Mouse (Mus musculus) heart, embryonic 12.5 days (tissue): ENCODE measurements around the gene Tet3. TPM values are rescaled to one million over a fixed set of nuclear protein-coding genes. Genes with fewer than 3 reads are reported as not detected.
"Not testable (repeated sequence)": the region's sequence is repeated elsewhere in the genome, so short reads cannot be mapped to it uniquely, and the experiment has no call there.

Experiments
- ATAC-seq: fragments of 200-750 bp; cut with Nextera tagmentation; 2 replicates; pipeline ENCODE4 v1.8.0; 2017; ENCODE audit warnings: moderate TSS enrichment, moderate library complexity; ENCODE audit not compliant: insufficient number of reproducible peaks, low FRiP score
- H3K27ac ChIP-seq: fragments of 300-500 bp; sonication (generic); 2 replicates; pipeline ENCODE4 v1.5.1; 2016; ENCODE audit warnings: mild to moderate bottlenecking, moderate library complexity; ENCODE audit not compliant: poor library complexity, severe bottlenecking
- H3K27me3 ChIP-seq: fragments of 300-500 bp; sonication (generic); replicated peaks from 2 replicates; pipeline ENCODE4 v1.6.1; 2016; ENCODE audit warnings: mild to moderate bottlenecking, moderate library complexity
- H3K36me3 ChIP-seq: fragments of 300-500 bp; sonication (generic); 2 replicates; pipeline ENCODE4 v1.6.1; 2016; ENCODE audit warnings: mild to moderate bottlenecking, moderate library complexity
- H3K4me1 ChIP-seq: fragments of 300-500 bp; sonication (generic); replicated peaks from 2 replicates; pipeline ENCODE4 v1.6.1; 2016; ENCODE audit warnings: mild to moderate bottlenecking
- H3K4me2 ChIP-seq: fragments of 300-500 bp; sonication (generic); 2 replicates; pipeline ENCODE4 v1.6.1; 2016; ENCODE audit warnings: mild to moderate bottlenecking, moderate library complexity
- H3K4me3 ChIP-seq: fragments of 300-500 bp; sonication (generic); 2 replicates; pipeline ENCODE4 v1.5.1; 2016; ENCODE audit warnings: mild to moderate bottlenecking
- H3K9ac ChIP-seq: fragments of 300-500 bp; sonication (generic); 2 replicates; pipeline ENCODE4 v1.6.1; 2016; ENCODE audit warnings: mild to moderate bottlenecking, moderate library complexity
- H3K9me3 ChIP-seq: fragments of 300-500 bp; sonication (generic); replicated peaks from 2 replicates; pipeline ENCODE4 v1.6.1; 2016; ENCODE audit warnings: mild to moderate bottlenecking, moderate library complexity
- whole genome bisulfite sequencing: fragments of 180-500 bp; shearing (Covaris S2); methylation state at CpG from one replicate; pipeline ENCODE4 v1.1.7; 2016; 5-methylcytosine and 5-hydroxymethylcytosine counted together
- polyA plus RNA-seq: library from polyadenylated mRNA; unstranded; fragments of >200 nt; fragmentation: Nextera tagmentation; extraction: Ambion mirVana; gene quantifications from 2 replicates; pipeline ENCODE4 v1.2.1, GENCODE M21; 2016

Gene Tet3
- polyA plus RNA-seq, 1 experiment from 2014 or later: 31.3 TPM

DNA sequence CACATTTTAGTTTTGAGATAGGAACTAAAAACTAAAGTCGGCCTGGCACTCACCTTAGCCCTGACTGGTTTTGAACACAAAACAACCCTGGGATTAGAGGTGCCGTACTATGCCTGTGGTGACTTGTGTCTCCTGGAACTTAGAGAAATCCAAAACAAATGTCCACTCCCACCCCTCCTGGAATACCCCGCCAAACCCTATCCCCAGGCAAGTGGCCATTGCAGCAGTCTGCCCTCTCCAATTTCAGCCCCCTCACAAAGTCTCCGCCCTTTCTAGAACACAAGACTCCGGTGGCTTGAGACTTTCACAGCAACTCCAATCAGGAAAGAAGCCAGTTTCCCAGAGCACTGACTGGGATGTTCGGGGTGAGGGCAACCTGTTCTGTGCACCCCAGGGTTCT lies 110.0 kb downstream of the Tet3 start, which contains the start of gene Bola3:
Gene Bola3 (plus strand): TSS at position 275 of the 400 bp plus-strand sequence.
- no peaks in the 10 kb centered on the region for H3K27me3 ChIP-seq
- peaks cover 25% of the 10 kb centered on the region for H3K4me1 ChIP-seq
- H3K9ac ChIP-seq: peak within 1 kb of the TSS; percentile 96
- no peaks in the 10 kb centered on the region for H3K9me3 ChIP-seq
- 32% methylated on average over 6 of the region's 6 CpGs for WGBS
- H3K27ac ChIP-seq: peak within 1 kb of the TSS; percentile 65
- no peak for ATAC-seq
- H3K4me3 ChIP-seq: peak within 1 kb of the TSS; percentile 97
- H3K36me3 ChIP-seq: peaks cover 36% of the 10 kb centered on the region
- peak within 1 kb of the TSS; percentile 89 for H3K4me2 ChIP-seq

DNA sequence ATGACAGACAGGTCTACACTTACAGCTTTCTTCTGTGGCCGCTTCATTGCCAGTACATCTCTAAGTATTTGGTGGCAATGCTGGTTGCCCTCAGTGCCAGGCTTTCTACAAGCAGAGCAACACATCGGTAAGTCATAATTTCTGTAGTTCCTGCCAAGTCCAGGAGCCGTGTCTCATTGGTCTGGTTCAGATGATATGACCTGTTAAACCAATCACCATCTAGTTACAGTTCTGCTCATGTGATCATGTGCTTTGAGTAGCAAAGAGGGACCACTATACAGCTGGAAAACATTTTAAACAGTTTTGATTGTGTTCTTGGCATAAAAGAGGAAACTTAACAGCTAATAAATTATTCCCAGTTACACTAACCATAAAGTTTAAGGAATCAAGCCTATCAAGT lies 111.0 kb downstream of the Tet3 start:
- 92% methylated on average over 3 of the region's 3 CpGs for WGBS
- ATAC-seq: no peak

DNA sequence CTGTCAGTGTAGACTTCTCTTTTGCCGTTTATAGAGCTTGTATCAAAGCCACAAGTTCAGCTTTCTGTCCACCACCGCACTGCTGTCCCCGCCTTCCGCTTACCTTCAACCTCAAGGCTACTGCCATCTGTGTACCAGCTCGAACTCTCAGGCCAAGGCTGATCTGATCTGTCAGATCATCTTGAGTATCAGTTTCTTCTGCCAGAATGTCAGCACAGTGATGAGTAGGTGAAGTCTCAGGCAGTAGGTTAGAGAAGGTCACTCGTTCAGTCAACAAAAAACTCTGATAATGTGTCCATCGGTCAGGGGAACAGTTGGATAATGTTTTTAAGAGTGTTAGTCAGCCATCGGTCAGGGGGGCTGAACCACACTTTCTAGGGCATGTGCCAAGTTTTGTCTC lies 113.6 kb downstream of the Tet3 start:
- not testable (repeated sequence) for H3K4me2 ChIP-seq, H3K9me3 ChIP-seq

More for the DNA sequence above, 111.0 kb downstream of the Tet3 start:
- H3K36me3 ChIP-seq: peaks cover 31% of the 10 kb centered on the region
- H3K9me3 ChIP-seq: no peaks in the 10 kb centered on the region
- no peak overlapping the region for H3K9ac ChIP-seq
- H3K4me1 ChIP-seq: peaks cover 25% of the 10 kb centered on the region
- no peak overlapping the region for H3K27ac ChIP-seq
- no peak overlapping the region for H3K4me3 ChIP-seq
- H3K4me2 ChIP-seq: no peak overlapping the region
- H3K27me3 ChIP-seq: no peaks in the 10 kb centered on the region

DNA sequence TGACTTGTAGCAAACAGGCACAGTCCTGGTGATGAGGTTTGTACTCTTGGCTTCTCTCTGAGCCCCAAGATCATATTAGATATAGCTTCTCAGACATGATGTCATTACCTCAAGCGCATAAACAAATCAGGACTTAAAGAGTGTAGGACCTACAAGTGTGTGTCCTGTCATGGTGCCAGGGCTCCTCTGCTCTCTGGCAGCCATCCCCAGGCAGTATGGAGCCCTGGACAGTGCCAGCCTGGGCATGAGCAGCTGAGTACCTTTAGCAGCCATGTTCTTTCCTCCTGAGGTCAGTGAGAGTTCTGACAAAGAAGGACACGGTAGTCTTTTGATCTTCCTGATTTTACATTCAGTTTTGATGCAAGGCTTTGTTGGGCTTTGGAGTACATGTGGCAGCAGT lies 115.9 kb downstream of the Tet3 start:
- no peak overlapping the region for H3K4me2 ChIP-seq
- H3K27ac ChIP-seq: no peak overlapping the region
- no peak for ATAC-seq
- H3K4me3 ChIP-seq: no peak overlapping the region
- H3K4me1 ChIP-seq: no peaks in the 10 kb centered on the region
- WGBS: 91% methylated on average over 2 of the region's 2 CpGs
- H3K9ac ChIP-seq: no peak overlapping the region
- peaks cover 57% of the 10 kb centered on the region for H3K36me3 ChIP-seq
- H3K27me3 ChIP-seq: no peaks in the 10 kb centered on the region
- no peaks in the 10 kb centered on the region for H3K9me3 ChIP-seq

More for the DNA sequence above, 113.6 kb downstream of the Tet3 start:
- not testable (repeated sequence) for H3K9ac ChIP-seq, H3K27ac ChIP-seq, H3K27me3 ChIP-seq, H3K4me1 ChIP-seq, ATAC-seq, H3K4me3 ChIP-seq
- WGBS: 89% methylated on average over 8 of the region's 8 CpGs
- peaks cover 39% of the 10 kb centered on the region for H3K36me3 ChIP-seq

DNA sequence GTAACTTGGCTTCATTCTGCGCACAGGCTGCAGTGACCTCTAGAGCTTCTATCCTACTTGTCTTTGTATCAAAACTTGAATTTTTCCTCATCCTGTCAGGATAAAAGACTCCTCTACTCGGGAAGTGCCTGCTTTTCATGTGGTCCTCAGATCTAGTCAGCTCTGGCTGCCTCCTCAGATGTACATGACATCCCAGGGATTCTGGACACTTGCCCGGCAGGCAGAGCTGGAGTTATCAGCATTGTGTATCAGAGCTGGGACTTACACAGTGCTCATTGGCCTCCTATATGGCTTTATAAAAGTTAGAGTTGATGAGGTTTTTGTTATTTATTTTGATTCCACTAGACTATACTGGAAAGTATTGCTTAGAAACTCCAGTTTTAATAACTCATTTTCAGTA lies 117.5 kb downstream of the Tet3 start:
- Histone ChIP-seq H3K9ac (no peak overlapping the region), H3K4me3 (no peak overlapping the region), H3K36me3 (peaks cover 54% of the 10 kb centered on the region), H3K27ac (no peak overlapping the region), H3K27me3 (no peaks in the 10 kb centered on the region), H3K9me3 (no peaks in the 10 kb centered on the region), H3K4me1 (no peaks in the 10 kb centered on the region), H3K4me2 (no peak overlapping the region)
- ATAC-seq: no peak
- 69% methylated on average over 3 of the region's 3 CpGs for WGBS

DNA sequence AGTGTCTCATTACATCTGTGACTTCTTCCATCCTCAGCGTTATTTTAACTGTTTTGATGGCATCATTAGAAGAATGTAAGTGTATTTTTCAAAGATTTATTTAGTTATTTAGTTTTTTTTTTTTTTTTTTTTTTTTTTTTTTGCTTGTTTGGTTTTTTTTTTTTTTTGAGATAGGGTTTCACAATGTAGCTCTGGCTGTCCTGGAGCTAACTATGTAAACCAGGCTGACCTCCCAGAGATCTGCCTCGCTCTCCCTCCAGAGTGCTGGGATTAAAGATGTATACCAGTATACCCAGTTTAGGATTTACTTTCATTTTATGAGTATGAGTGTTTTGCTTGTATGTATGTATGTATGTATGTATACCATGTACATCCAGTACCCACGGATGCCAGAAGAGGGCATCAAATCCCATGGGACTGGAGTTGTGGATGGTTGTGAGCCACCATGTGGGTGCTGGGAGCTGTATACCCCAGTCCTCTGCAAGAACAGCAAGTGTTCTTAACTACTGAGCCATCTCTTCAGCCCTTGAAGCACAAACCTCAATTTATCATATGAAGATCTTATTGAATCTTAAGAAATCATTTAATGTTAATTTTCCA lies 131.2 kb downstream of the Tet3 start:
- Histone ChIP-seq H3K36me3 (peaks cover 30% of the 10 kb centered on the region), H3K4me1 (peaks cover 14% of the 10 kb centered on the region), H3K4me3 (no peak overlapping the region), H3K4me2 (no peak overlapping the region), H3K9ac (no peak overlapping the region), H3K27ac (no peak overlapping the region), H3K9me3 (no peaks in the 10 kb centered on the region), H3K27me3 (no peaks in the 10 kb centered on the region)
- 93% methylated on average over 3 of the region's 3 CpGs for WGBS
- no peak for ATAC-seq

DNA sequence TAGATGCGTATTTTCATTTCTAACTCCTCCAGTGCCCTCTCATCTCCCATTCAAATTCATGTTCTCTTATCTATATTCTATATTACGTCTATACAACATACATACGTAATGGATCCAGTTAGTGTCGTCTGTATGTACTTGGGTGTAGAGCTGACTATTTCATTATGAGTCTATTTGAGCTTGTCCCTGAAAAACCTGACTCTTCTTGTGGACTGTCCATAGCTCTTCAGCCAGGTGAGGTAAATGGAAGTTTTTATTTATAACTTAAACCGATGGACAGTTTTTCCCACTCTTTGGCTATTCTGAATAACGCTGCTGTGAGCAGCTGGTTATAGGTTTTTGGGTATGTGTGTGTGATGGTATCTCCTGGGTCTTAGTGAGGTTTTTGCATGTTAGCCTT lies 132.1 kb downstream of the Tet3 start:
- no peak for ATAC-seq
- Histone ChIP-seq H3K9me3 (no peaks in the 10 kb centered on the region), H3K27ac (no peak overlapping the region), H3K4me1 (peaks cover 14% of the 10 kb centered on the region), H3K36me3 (peaks cover 22% of the 10 kb centered on the region), H3K27me3 (no peaks in the 10 kb centered on the region), H3K9ac (peak overlapping the region; percentile 5; the same call in 1 of the 2 replicates), H3K4me3 (peak overlapping the region; percentile 80), H3K4me2 (peak overlapping the region; percentile 86)
- 60% methylated on average over 6 of the region's 6 CpGs for WGBS

DNA sequence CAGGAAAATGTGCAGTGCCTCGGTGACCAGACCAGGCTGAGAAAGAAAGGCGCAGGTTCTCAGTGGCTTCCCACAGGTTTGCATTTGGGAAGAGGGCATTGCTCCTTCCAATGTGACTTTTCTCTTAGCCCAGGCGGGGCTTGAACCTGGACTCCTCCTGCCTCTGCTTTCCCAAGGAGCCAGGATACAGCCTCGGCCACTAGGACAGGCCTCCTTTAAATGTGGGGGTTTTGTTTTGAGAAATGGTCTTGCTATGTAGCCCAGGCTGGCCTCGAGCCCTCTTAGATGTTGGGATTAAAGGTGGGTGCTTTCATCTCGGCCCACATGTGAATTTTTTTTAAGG lies 132.5 kb downstream of the Tet3 start:
- no peak for ATAC-seq
- WGBS: 5% methylated on average over 6 of the region's 6 CpGs
- H3K9ac ChIP-seq: peak overlapping the region; percentile 91
- peak overlapping the region; percentile 86 for H3K4me2 ChIP-seq
- H3K4me1 ChIP-seq: peaks cover 14% of the 10 kb centered on the region
- no peaks in the 10 kb centered on the region for H3K27me3 ChIP-seq
- peaks cover 18% of the 10 kb centered on the region for H3K36me3 ChIP-seq
- H3K9me3 ChIP-seq: no peaks in the 10 kb centered on the region
- H3K27ac ChIP-seq: peak overlapping the region; percentile 94
- H3K4me3 ChIP-seq: peak overlapping the region; percentile 80

DNA sequence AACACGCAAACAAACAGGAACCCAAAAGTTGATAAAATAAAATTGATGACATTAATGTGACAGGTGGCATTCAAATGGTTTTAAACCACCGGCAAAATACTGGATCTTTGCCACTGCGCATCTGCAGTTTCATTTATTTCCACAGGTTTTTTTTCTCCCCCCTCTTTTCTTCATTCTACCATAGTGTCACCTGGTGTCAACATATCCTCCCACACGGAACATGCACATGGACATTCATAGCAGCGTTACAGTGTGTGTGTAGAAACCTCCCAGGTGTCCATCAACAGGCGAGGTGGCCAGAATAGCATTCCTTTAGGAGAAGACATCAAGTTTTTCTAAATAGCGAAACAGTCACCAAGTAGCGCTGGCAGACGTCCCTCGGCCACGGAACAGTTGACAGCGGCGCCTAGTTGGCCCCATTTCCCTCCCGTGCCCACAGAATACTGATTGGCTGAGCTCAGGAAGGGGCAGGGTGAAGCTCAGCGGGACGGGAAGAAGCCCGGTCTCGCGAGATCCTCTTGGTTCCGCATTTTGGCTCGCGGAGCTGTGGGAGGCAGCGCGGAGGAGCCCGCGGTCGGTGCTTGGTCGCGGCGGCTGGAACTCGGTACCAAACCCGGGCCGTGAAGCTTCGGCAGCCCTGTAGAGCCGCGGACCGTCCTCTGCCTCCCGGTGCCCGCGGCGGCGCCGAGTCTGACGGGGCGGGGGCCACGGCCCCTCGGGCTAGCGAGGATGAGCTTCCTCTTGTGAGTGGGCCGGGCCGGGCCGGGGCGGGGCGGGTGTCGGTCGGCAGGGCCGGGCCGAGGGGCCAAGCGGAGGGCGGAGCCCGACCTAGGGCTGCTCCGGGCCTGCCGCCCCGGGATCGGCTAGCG lies 133.1 kb downstream of the Tet3 start, which contains the start of the genes Mthfd2 and Mob1a:
Gene Mthfd2 (minus strand): TSS at position 384 of the 869 bp plus-strand sequence.
Gene Mob1a (plus strand): TSS at position 492 of the 869 bp plus-strand sequence.
- Histone ChIP-seq H3K27ac (peak within 1 kb of the TSS; percentile 94), H3K4me1 (peaks cover 14% of the 10 kb centered on the region), H3K4me2 (peak within 1 kb of the TSS; percentile 86), H3K9ac (peak within 1 kb of the TSS; percentile 91), H3K36me3 (peaks cover 13% of the 10 kb centered on the region), H3K4me3 (peak within 1 kb of the TSS; percentile 80), H3K27me3 (no peaks in the 10 kb centered on the region), H3K9me3 (no peaks in the 10 kb centered on the region)
- peak; percentile 98 for ATAC-seq
- under 1% methylated on average over 60 of the region's 65 CpGs for whole genome bisulfite sequencing

DNA sequence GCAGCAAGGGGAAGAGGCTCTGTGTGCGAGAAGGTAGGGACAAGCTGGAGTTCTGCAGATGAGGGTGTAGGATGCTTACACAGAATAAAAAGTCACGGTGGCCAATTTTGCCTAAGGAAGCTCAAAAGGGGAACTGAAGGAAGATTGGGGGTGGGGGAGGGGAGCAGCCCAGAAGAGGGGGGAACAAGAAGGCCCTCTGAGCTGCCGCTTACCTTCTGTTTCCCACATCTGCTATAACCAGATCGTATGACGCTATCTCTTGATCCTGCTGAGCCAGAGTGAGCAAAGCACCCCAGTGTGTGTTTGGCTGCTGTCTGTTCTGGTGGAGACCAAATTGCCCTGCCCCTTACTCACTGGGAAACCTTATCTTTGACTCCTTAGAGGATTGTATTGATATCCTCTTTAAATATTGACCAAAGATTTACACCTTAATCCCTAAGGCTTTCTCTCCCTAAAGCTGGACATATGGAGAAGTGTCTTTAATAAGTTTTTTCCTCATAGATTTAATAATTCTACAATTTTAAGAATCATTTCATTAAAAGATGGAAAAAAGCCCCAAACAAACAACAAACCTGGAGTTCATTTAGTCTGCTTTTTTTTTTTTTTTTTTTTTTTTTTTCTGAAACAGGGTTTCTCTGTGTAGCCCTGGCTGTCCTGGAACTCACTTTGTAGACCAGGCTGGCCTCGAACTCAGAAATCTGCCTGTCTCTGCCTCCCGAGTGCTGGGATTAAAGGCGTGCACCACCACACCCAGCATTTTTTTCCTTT lies 135.0 kb downstream of the Tet3 start:
- ATAC-seq: no peak
- peaks cover 14% of the 10 kb centered on the region for H3K4me1 ChIP-seq
- no peak overlapping the region for H3K9ac ChIP-seq
- WGBS: 64% methylated on average over 8 of the region's 8 CpGs
- no peaks in the 10 kb centered on the region for H3K27me3 ChIP-seq
- no peak overlapping the region for H3K27ac ChIP-seq
- H3K4me3 ChIP-seq: no peak overlapping the region
- no peak overlapping the region for H3K4me2 ChIP-seq
- H3K9me3 ChIP-seq: no peaks in the 10 kb centered on the region
- H3K36me3 ChIP-seq: 0 out of 2 replicates have a peak, but pooled peaks cover 2% of the 10 kb centered on the region

DNA sequence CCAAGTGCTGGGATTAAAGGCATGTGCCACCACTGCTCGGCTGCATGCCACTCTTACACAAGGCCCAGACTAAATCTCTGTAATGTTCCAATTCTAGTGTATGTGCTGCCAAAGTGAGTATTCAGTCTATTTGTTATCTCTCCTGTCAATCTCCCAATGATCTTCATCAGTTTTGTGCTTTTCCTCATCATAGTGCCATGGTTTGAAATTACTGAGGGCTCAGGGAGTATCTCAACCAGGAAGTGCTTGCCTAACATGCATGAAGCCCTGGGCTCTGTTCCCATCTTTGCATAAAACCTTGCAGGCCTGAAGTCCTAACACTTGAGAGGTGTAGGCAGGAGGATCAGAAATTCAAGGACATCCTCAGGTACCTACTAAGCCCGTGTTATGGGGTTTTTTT lies 136.1 kb downstream of the Tet3 start:
- no peak overlapping the region for H3K27ac ChIP-seq
- no peak overlapping the region for H3K4me2 ChIP-seq
- no peak overlapping the region for H3K4me3 ChIP-seq
- H3K27me3 ChIP-seq: no peaks in the 10 kb centered on the region
- ATAC-seq: no peak
- 0 out of 2 replicates have a peak, but pooled peaks cover 1% of the 10 kb centered on the region for H3K36me3 ChIP-seq
- peaks cover 13% of the 10 kb centered on the region for H3K4me1 ChIP-seq
- WGBS: 74% methylated on average over 2 of the region's 2 CpGs
- H3K9ac ChIP-seq: no peak overlapping the region
- no peaks in the 10 kb centered on the region for H3K9me3 ChIP-seq
